Mouse (Mus musculus): Measurements from ENCODE around the gene Megf8. TPM values are rescaled to one million over a fixed set of nuclear protein-coding genes. Genes with fewer than 3 reads are reported as not detected.

The Megf8 gene
- polyA plus RNA-seq, 1 experiment from 2014 or later: 14.7 TPM

DNA sequence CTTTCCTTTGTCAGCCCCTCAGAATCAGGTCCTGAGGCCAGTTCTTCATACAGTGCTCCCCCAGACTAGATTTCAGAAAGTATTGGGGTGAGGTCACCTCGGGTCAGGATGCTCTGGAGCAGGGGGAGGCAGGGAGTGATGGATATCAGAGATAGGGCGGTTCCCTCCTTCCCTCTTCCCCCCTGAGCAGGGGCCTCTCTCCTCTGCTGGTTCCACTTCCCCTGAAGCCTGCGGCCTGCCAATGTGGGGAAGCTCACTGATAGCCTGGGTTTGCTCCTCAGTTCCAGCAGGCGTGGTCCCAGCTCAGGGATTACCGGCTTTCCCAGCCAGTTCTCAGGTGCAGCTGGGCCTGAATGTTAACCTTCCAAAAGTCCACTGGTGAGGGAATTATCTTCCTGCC is 33.3 kb upstream of the Megf8 start:
- Histone ChIP-seq H3K36me3 (ENCODE audit: control insufficient read depth, insufficient read depth, low read length) (peaks cover 20% of the 10 kb centered on the region), H3K9ac (ENCODE audit: low read length) (peak overlapping the region; percentile 54), H3K4me1 (ENCODE audit: control insufficient read depth, insufficient read depth, low read length) (peaks cover 39% of the 10 kb centered on the region), H3K27me3 (ENCODE audit: control insufficient read depth, insufficient read depth, low read length) (no peaks in the 10 kb centered on the region), H3K4me2 (ENCODE audit: low read depth) (peak overlapping the region; percentile 76), H3K9me3 (ENCODE audit: control insufficient read depth, low read length) (no peaks in the 10 kb centered on the region), H3K27ac (ENCODE audit: low read depth, low read length) (peak overlapping the region; percentile 97), H3K4me3 (ENCODE audit: low read depth, low read length) (peak overlapping the region; percentile 82)
- no peak for DNase-seq (ENCODE audit: low spot score)
- no peak for ATAC-seq (ENCODE audit: insufficient read depth, low FRiP score, low TSS enrichment)
- 32% methylated on average over 5 of the region's 5 CpGs for WGBS

DNA sequence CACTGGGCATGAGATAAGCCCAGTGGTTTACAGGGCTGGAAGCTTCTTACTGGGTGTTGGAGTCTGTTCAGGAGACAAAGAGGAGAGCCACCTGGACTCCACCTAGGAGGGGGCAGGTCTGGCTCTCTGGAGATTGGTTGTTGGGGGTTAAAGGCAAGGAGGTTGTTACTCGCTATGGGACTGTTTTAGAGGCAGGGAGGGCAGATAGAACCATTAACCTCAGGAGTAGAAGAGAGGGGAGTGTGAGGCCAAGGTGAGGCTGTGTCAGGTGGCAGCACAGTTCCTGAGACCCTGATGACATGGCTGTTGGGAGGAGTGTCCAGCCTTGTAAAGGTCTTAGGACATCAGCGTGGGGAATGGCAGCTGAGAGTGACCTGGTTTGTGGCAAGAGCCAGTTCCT is 32.8 kb upstream of the Megf8 start:
- no peak for ATAC-seq (ENCODE audit: insufficient read depth, low FRiP score, low TSS enrichment)
- DNase-seq (ENCODE audit: low spot score): no peak
- H3K27ac ChIP-seq (ENCODE audit: low read depth, low read length): no peak overlapping the region
- H3K4me3 ChIP-seq (ENCODE audit: low read depth, low read length): peak overlapping the region; percentile 82
- H3K36me3 ChIP-seq (ENCODE audit: control insufficient read depth, insufficient read depth, low read length): peaks cover 25% of the 10 kb centered on the region
- H3K27me3 ChIP-seq (ENCODE audit: control insufficient read depth, insufficient read depth, low read length): no peaks in the 10 kb centered on the region
- peaks cover 39% of the 10 kb centered on the region for H3K4me1 ChIP-seq (ENCODE audit: control insufficient read depth, insufficient read depth, low read length)
- H3K4me2 ChIP-seq (ENCODE audit: low read depth): peak overlapping the region; percentile 76
- no peaks in the 10 kb centered on the region for H3K9me3 ChIP-seq (ENCODE audit: control insufficient read depth, low read length)
- H3K9ac ChIP-seq (ENCODE audit: low read length): peak overlapping the region; percentile 54
- WGBS: 77% methylated on average over 2 of the region's 2 CpGs

- no peaks in the 10 kb centered on the region for H3K27me3 ChIP-seq (ENCODE audit: control insufficient read depth, insufficient read depth, low read length)
- peak overlapping the region; percentile 15; the same call in 1 of the 2 replicates for H3K4me2 ChIP-seq (ENCODE audit: low read depth)
- H3K36me3 ChIP-seq (ENCODE audit: control insufficient read depth, insufficient read depth, low read length): peaks cover 31% of the 10 kb centered on the region
- no peak overlapping the region; the same call in 1 of the 2 replicates for H3K4me3 ChIP-seq (ENCODE audit: low read depth, low read length)
- no peak overlapping the region; the same call in 1 of the 2 replicates for H3K27ac ChIP-seq (ENCODE audit: low read depth, low read length)
- no peaks in the 10 kb centered on the region for H3K9me3 ChIP-seq (ENCODE audit: control insufficient read depth, low read length)
- DNase-seq (ENCODE audit: low spot score) (no peak), ATAC-seq (ENCODE audit: insufficient read depth, low FRiP score, low TSS enrichment) (no peak)
- no peak overlapping the region; the same call in 1 of the 2 replicates for H3K9ac ChIP-seq (ENCODE audit: low read length)
- peaks cover 34% of the 10 kb centered on the region for H3K4me1 ChIP-seq (ENCODE audit: control insufficient read depth, insufficient read depth, low read length)
- 85% methylated on average over 5 of the region's 5 CpGs for WGBS
Observed at GRCm38 (mm10) chr7:25284766-25285165, 32.2 kb upstream of the Megf8 start.

DNA sequence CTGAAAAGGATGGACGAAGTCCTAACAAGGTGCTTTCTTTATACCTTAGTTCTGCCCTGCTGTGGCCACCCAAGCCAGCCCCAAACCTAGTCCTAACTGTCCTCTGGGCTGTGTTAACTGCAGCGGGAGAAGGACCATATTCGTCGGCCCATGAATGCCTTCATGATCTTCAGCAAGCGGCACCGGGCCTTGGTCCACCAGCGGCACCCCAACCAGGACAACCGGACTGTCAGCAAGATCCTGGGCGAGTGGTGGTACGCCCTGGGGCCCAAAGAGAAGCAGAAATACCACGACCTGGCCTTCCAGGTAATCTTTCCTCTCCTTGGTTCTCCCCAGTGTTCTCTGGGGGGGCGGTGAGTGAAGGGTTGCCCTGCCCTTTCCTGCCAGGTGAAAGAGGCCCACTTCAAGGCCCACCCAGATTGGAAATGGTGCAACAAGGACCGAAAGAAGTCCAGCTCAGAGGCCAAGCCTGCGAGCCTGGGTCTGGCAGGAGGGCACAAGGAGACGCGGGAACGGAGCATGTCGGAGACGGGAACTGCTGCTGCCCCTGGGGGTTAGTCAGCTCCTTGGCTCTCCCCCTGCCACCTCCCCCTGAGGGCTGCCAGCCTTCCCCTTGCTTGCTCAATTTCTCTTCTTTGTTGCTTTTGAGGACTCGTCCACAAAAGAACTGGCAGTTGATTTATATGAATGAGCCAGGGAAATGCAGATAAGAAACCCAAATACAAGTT is 31.3 kb upstream of the Megf8 start:
- Histone ChIP-seq H3K9me3 (ENCODE audit: control insufficient read depth, low read length) (no peaks in the 10 kb centered on the region), H3K4me3 (ENCODE audit: low read depth, low read length) (peak overlapping the region; percentile 6; the same call in 1 of the 2 replicates), H3K36me3 (ENCODE audit: control insufficient read depth, insufficient read depth, low read length) (peaks cover 38% of the 10 kb centered on the region), H3K27me3 (ENCODE audit: control insufficient read depth, insufficient read depth, low read length) (no peaks in the 10 kb centered on the region), H3K9ac (ENCODE audit: low read length) (no peak overlapping the region), H3K27ac (ENCODE audit: low read depth, low read length) (no peak overlapping the region), H3K4me1 (ENCODE audit: control insufficient read depth, insufficient read depth, low read length) (peaks cover 25% of the 10 kb centered on the region), H3K4me2 (ENCODE audit: low read depth) (no peak overlapping the region)
- 90% methylated on average over 20 of the region's 20 CpGs for WGBS
- DNase-seq (ENCODE audit: low spot score) (no peak), ATAC-seq (ENCODE audit: insufficient read depth, low FRiP score, low TSS enrichment) (no peak)

GRCm38 (mm10) chr7:25286989-25287388 is 30.0 kb upstream of the Megf8 start:
- no peak for ATAC-seq (ENCODE audit: insufficient read depth, low FRiP score, low TSS enrichment)
- peaks cover 45% of the 10 kb centered on the region for H3K36me3 ChIP-seq (ENCODE audit: control insufficient read depth, insufficient read depth, low read length)
- no peak overlapping the region for H3K27ac ChIP-seq (ENCODE audit: low read depth, low read length)
- WGBS: 89% methylated on average over 8 of the region's 8 CpGs
- no peak for DNase-seq (ENCODE audit: low spot score)
- H3K4me1 ChIP-seq (ENCODE audit: control insufficient read depth, insufficient read depth, low read length): peaks cover 14% of the 10 kb centered on the region
- no peak overlapping the region for H3K9ac ChIP-seq (ENCODE audit: low read length)
- H3K4me3 ChIP-seq (ENCODE audit: low read depth, low read length): no peak overlapping the region
- no peaks in the 10 kb centered on the region for H3K27me3 ChIP-seq (ENCODE audit: control insufficient read depth, insufficient read depth, low read length)
- H3K9me3 ChIP-seq (ENCODE audit: control insufficient read depth, low read length): no peaks in the 10 kb centered on the region
- H3K4me2 ChIP-seq (ENCODE audit: low read depth): no peak overlapping the region

GRCm38 (mm10) chr7:25288011-25288410 is 29.0 kb upstream of the Megf8 start:
- no peak overlapping the region for H3K4me3 ChIP-seq (ENCODE audit: low read depth, low read length)
- 95% methylated on average over 12 of the region's 12 CpGs for WGBS
- H3K4me1 ChIP-seq (ENCODE audit: control insufficient read depth, insufficient read depth, low read length): peaks cover 14% of the 10 kb centered on the region
- ATAC-seq (ENCODE audit: insufficient read depth, low FRiP score, low TSS enrichment): no peak
- H3K9me3 ChIP-seq (ENCODE audit: control insufficient read depth, low read length): no peaks in the 10 kb centered on the region
- no peak overlapping the region for H3K9ac ChIP-seq (ENCODE audit: low read length)
- no peaks in the 10 kb centered on the region for H3K27me3 ChIP-seq (ENCODE audit: control insufficient read depth, insufficient read depth, low read length)
- H3K4me2 ChIP-seq (ENCODE audit: low read depth): no peak overlapping the region
- no peak for DNase-seq (ENCODE audit: low spot score)
- H3K27ac ChIP-seq (ENCODE audit: low read depth, low read length): no peak overlapping the region
- peaks cover 53% of the 10 kb centered on the region for H3K36me3 ChIP-seq (ENCODE audit: control insufficient read depth, insufficient read depth, low read length)

DNA sequence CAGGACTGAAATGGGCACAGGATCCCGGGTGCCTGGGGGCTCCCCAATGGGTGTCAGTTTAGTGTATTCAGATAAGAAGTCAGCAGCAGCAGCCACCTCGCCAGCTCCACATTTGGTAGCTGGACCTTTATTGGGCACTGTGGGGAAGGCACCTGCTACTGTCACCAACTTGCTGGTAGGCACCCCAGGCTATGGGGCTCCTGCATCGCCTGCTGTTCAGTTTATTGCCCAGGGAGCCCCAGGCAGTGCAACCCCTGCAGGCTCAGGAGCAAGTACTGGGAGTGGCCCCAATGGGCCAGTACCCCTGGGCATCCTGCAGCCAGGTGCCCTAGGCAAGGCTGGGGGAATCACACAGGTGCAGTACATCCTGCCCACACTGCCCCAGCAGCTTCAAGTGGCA is 28.2 kb upstream of the Megf8 start:
- DNase-seq (ENCODE audit: low spot score) (no peak), ATAC-seq (ENCODE audit: insufficient read depth, low FRiP score, low TSS enrichment) (no peak)
- H3K27me3 ChIP-seq (ENCODE audit: control insufficient read depth, insufficient read depth, low read length): no peaks in the 10 kb centered on the region
- H3K9ac ChIP-seq (ENCODE audit: low read length): no peak overlapping the region
- H3K27ac ChIP-seq (ENCODE audit: low read depth, low read length): no peak overlapping the region
- H3K4me2 ChIP-seq (ENCODE audit: low read depth): no peak overlapping the region
- H3K4me3 ChIP-seq (ENCODE audit: low read depth, low read length): no peak overlapping the region
- peaks cover 57% of the 10 kb centered on the region for H3K36me3 ChIP-seq (ENCODE audit: control insufficient read depth, insufficient read depth, low read length)
- H3K9me3 ChIP-seq (ENCODE audit: control insufficient read depth, low read length): no peaks in the 10 kb centered on the region
- WGBS: 85% methylated on average over 3 of the region's 3 CpGs
- peaks cover 6% of the 10 kb centered on the region for H3K4me1 ChIP-seq (ENCODE audit: control insufficient read depth, insufficient read depth, low read length)

DNA sequence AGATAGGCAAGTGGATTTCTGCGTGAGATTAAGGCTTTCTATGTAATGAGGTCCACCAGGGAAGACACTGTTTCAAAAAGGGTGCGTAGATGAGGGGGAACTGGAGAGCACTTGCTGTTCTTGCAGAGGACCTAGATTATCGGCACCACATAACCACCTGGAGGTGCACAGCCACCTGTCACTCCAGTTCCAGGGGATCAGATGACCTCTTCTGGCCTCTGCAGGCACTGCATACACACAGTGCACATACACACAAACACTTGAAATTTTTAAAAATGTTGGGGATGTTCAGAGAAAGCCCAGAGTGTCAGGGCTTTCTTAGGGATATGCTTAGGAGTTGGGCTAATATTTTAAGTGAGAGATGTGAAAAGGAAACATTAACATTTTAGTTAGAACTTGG is 27.0 kb upstream of the Megf8 start:
- no peak overlapping the region for H3K4me2 ChIP-seq (ENCODE audit: low read depth)
- H3K9me3 ChIP-seq (ENCODE audit: control insufficient read depth, low read length): no peaks in the 10 kb centered on the region
- DNase-seq (ENCODE audit: low spot score) (no peak), ATAC-seq (ENCODE audit: insufficient read depth, low FRiP score, low TSS enrichment) (no peak)
- H3K4me1 ChIP-seq (ENCODE audit: control insufficient read depth, insufficient read depth, low read length): no peaks in the 10 kb centered on the region
- H3K4me3 ChIP-seq (ENCODE audit: low read depth, low read length): no peak overlapping the region
- H3K36me3 ChIP-seq (ENCODE audit: control insufficient read depth, insufficient read depth, low read length): peaks cover 59% of the 10 kb centered on the region
- 95% methylated on average over 3 of the region's 3 CpGs for WGBS
- no peak overlapping the region for H3K9ac ChIP-seq (ENCODE audit: low read length)
- no peak overlapping the region for H3K27ac ChIP-seq (ENCODE audit: low read depth, low read length)
- no peaks in the 10 kb centered on the region for H3K27me3 ChIP-seq (ENCODE audit: control insufficient read depth, insufficient read depth, low read length)

DNA sequence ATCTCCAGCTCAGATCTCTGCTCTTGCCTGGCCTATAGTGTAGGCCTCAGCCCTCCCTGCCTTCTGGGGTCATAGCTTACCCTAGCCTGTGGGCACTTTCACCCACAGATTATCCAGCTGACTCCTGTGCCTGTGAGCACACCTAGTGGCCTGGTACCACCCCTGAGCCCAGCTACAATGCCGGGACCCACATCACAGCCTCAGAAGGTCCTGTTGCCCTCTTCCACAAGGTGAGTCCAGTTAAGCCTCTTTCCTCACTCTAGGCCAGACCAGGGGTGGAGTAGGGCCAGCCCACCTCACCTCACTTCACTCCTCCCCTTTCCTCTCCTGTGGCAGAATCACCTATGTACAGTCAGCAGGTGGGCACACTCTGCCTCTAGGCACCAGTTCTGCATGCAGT is 26.5 kb upstream of the Megf8 start:
- H3K36me3 ChIP-seq (ENCODE audit: control insufficient read depth, insufficient read depth, low read length): peaks cover 56% of the 10 kb centered on the region
- no peak overlapping the region for H3K4me3 ChIP-seq (ENCODE audit: low read depth, low read length)
- no peak overlapping the region for H3K9ac ChIP-seq (ENCODE audit: low read length)
- H3K27me3 ChIP-seq (ENCODE audit: control insufficient read depth, insufficient read depth, low read length): no peaks in the 10 kb centered on the region
- no peaks in the 10 kb centered on the region for H3K9me3 ChIP-seq (ENCODE audit: control insufficient read depth, low read length)
- H3K27ac ChIP-seq (ENCODE audit: low read depth, low read length): no peak overlapping the region
- no peak for DNase-seq (ENCODE audit: low spot score)
- H3K4me2 ChIP-seq (ENCODE audit: low read depth): no peak overlapping the region
- no peak for ATAC-seq (ENCODE audit: insufficient read depth, low FRiP score, low TSS enrichment)
- H3K4me1 ChIP-seq (ENCODE audit: control insufficient read depth, insufficient read depth, low read length): no peaks in the 10 kb centered on the region
- 95% methylated on average over 1 of the region's 1 CpGs for WGBS
